Mouse (Mus musculus) G1E (cell line): Measurements from ENCODE around the gene Flna.

Source experiments
- CTCF ChIP-seq: IDR thresholded peaks from 2 replicates; pipeline ENCODE4 v1.5.1; 2012; ENCODE audit warnings: low read depth, low read length, inconsistent platforms, mixed read lengths
- GATA1 ChIP-seq: IDR thresholded peaks from 2 replicates; pipeline ENCODE4 v1.6.1; 2012; ENCODE audit warnings: borderline replicate concordance, low read length, inconsistent platforms, mixed read lengths
- POLR2AphosphoS5 ChIP-seq: IDR thresholded peaks from 2 replicates; pipeline ENCODE4 v1.6.1; 2012; ENCODE audit warnings: low read depth, low read length, inconsistent platforms; ENCODE audit not compliant: insufficient replicate concordance

- TF ChIP-seq CTCF (no peak), GATA1 (no peak), POLR2AphosphoS5 (no peak)
These were observed 31.6 kb upstream of the Flna start for GRCm38 (mm10) chrX:74281041-74281731.
